ENCODE assay signal across 10 mouse cellular contexts in genomic region chr11:100870256-100870967, GRCm38 (mm10). TPM values are rescaled to one million over a fixed set of nuclear protein-coding genes. Genes with fewer than 3 reads are reported as not detected.
DNase-seq lines count a peak whose midpoint lies in the region; ATAC-seq and TF ChIP-seq lines count a peak whose summit lies in the region.
"Had no signal": no experiment of that assay in that cellular context is flagged by ENCODE, and none has a peak within 500 bp of the region (broad histone marks: within the 10 kb centered on the region; RNA-seq: fewer than 3 reads in every experiment).

No protein-coding gene starts in this region.

- no peak overlapping the region for H3K27ac ChIP-seq in forebrain, embryonic 14.5 days (ENCODE audit: low read depth, low read length)
- H3K27ac ChIP-seq in forebrain, embryonic 10.5 days = no peak overlapping the region
- H3K27ac ChIP-seq in liver, postnatal 0 days (ENCODE audit: low read depth) = no peak overlapping the region
- H3K27ac ChIP-seq in liver, embryonic 12.5 days = no peak overlapping the region

- TF ChIP-seq EP300 in liver, postnatal 0 days (IDR thresholded peaks at IDR 0.05; ENCODE audit: low read depth) = no peak

- TF ChIP-seq CTCF in liver, postnatal 0 days (IDR thresholded peaks at IDR 0.05; ENCODE audit: low read depth) = no peak
- TF ChIP-seq CTCF in brain, embryonic 14.5 days (IDR thresholded peaks at IDR 0.05; ENCODE audit: borderline replicate concordance, extremely low read depth, insufficient read depth, insufficient read length) = no peak

- no peak for TF ChIP-seq POLR2A in brain, embryonic 14.5 days (IDR thresholded peaks at IDR 0.05; ENCODE audit: borderline replicate concordance, extremely low read depth, insufficient read depth, insufficient read length, poor library complexity, severe bottlenecking)

- DNase-seq in forebrain, embryonic 14.5 days (ENCODE audit: low spot score) = peak; percentile 78
- no peak for DNase-seq in forebrain, embryonic 10.5 days (ENCODE audit: extremely low spot score, low spot score)
- peak; percentile 57 for DNase-seq in liver, postnatal 0 days
- DNase-seq in brain, embryonic 14.5 days (ENCODE audit: low read depth) = peak; percentile 82
- DNase-seq in layer of hippocampus, adult 9-11 months = peak; percentile 78
- DNase-seq in spleen, adult 12 weeks (ENCODE audit: low spot score) = no peak
- no peak for DNase-seq in urinary bladder, postnatal 25 days (ENCODE audit: low spot score)
- DNase-seq: lung, embryonic 14.5 days; midbrain, embryonic 14.5 days had no signal

- no peaks in the 10 kb centered on the region for H3K27me3 ChIP-seq in forebrain, embryonic 14.5 days (replicated peaks; ENCODE audit: control insufficient read depth, insufficient read depth, low read length)
- no peaks in the 10 kb centered on the region for H3K27me3 ChIP-seq in forebrain, embryonic 10.5 days (ENCODE audit: poor library complexity, severe bottlenecking)
- no peaks in the 10 kb centered on the region for H3K27me3 ChIP-seq in liver, postnatal 0 days (ENCODE audit: insufficient read depth, low read length)
- H3K27me3 ChIP-seq in liver, embryonic 12.5 days (replicated peaks) = no peaks in the 10 kb centered on the region

- H3K4me3 ChIP-seq in forebrain, embryonic 14.5 days (ENCODE audit: low read depth, low read length) = no peak overlapping the region
- no peak overlapping the region for H3K4me3 ChIP-seq in forebrain, embryonic 10.5 days
- no peak overlapping the region for H3K4me3 ChIP-seq in liver, postnatal 0 days (ENCODE audit: low read depth, low read length)
- no peak overlapping the region for H3K4me3 ChIP-seq in liver, embryonic 12.5 days

- WGBS in forebrain, embryonic 14.5 days = 68% methylated on average over 10 of the region's 10 CpGs
- WGBS in forebrain, embryonic 10.5 days = 89% methylated on average over 10 of the region's 10 CpGs
- 69% methylated on average over 10 of the region's 10 CpGs for WGBS in liver, postnatal 0 days (ENCODE audit: insufficient replicate concordance)
- WGBS in liver, embryonic 12.5 days (ENCODE audit: insufficient replicate concordance) = 79% methylated on average over 10 of the region's 10 CpGs

- H3K36me3 ChIP-seq in forebrain, embryonic 14.5 days (ENCODE audit: control insufficient read depth, insufficient read depth, low read length) = no peaks in the 10 kb centered on the region
- H3K36me3 ChIP-seq in forebrain, embryonic 10.5 days (replicated peaks) = no peaks in the 10 kb centered on the region
- H3K36me3 ChIP-seq in liver, postnatal 0 days (replicated peaks; ENCODE audit: insufficient read depth, low read length) = peaks cover 7% of the 10 kb centered on the region
- H3K36me3 ChIP-seq in liver, embryonic 12.5 days = peaks cover 37% of the 10 kb centered on the region

- H3K9ac ChIP-seq in forebrain, embryonic 14.5 days (ENCODE audit: low read length) = no peak overlapping the region
- H3K9ac ChIP-seq in liver, postnatal 0 days (replicated peaks) = no peak overlapping the region
- no peak overlapping the region for H3K9ac ChIP-seq in liver, embryonic 12.5 days
- H3K9ac ChIP-seq: lung, embryonic 14.5 days had no signal

- H3K4me2 ChIP-seq in forebrain, embryonic 14.5 days (ENCODE audit: low read length) = no peak overlapping the region
- no peak overlapping the region for H3K4me2 ChIP-seq in liver, postnatal 0 days (ENCODE audit: low read depth, low read length)
- no peak overlapping the region for H3K4me2 ChIP-seq in liver, embryonic 12.5 days
- H3K4me2 ChIP-seq: lung, embryonic 14.5 days had no signal

- peak; percentile 60; the same call in 1 of the 2 replicates for ATAC-seq in forebrain, embryonic 14.5 days
- ATAC-seq in liver, postnatal 0 days = no peak
- ATAC-seq in liver, embryonic 12.5 days = no peak

- H3K9me3 ChIP-seq in forebrain, embryonic 14.5 days (replicated peaks; ENCODE audit: control insufficient read depth, low read length) = no peaks in the 10 kb centered on the region
- no peaks in the 10 kb centered on the region for H3K9me3 ChIP-seq in forebrain, embryonic 10.5 days
- H3K9me3 ChIP-seq in liver, postnatal 0 days (ENCODE audit: low read length) = no peaks in the 10 kb centered on the region
- H3K9me3 ChIP-seq in liver, embryonic 12.5 days (replicated peaks) = no peaks in the 10 kb centered on the region

- H3K4me1 ChIP-seq in forebrain, embryonic 14.5 days (ENCODE audit: control insufficient read depth, insufficient read depth, low read length) = no peaks in the 10 kb centered on the region
- H3K4me1 ChIP-seq in forebrain, embryonic 10.5 days = no peaks in the 10 kb centered on the region
- no peaks in the 10 kb centered on the region for H3K4me1 ChIP-seq in liver, postnatal 0 days (ENCODE audit: insufficient read depth)
- peaks cover 9% of the 10 kb centered on the region for H3K4me1 ChIP-seq in liver, embryonic 12.5 days

RNA-seq across cellular contexts. Expression of gene Stat5a, which starts 11.3 kb away (rescaled TPM):
- 0.69 and 0.96 TPM in 2 replicates for polyA plus RNA-seq in forebrain, embryonic 14.5 days (2014; fragmentation: Nextera tagmentation; extraction: Ambion mirVana)
- polyA plus RNA-seq in forebrain, embryonic 10.5 days (2016; fragmentation: Nextera tagmentation; extraction: Ambion mirVana) = 1.7 TPM in 2 replicates
- 4.7 and 6.0 TPM in 2 replicates for polyA plus RNA-seq in liver, postnatal 0 days (2015; fragmentation: Nextera tagmentation; extraction: Ambion mirVana)
- 16.0 and 17.7 TPM in 2 replicates for polyA plus RNA-seq in liver, embryonic 12.5 days (2016; fragmentation: Nextera tagmentation; extraction: Ambion mirVana)
- polyA plus RNA-seq in brain, embryonic 14.5 days (2012; rRNA removed) = 1.4 and 2.1 TPM in 2 replicates

RNA-seq across cellular contexts. Expression of gene Stat5b, which starts 19.9 kb away (rescaled TPM):
- 10.9 and 11.4 TPM in 2 replicates for polyA plus RNA-seq in forebrain, embryonic 14.5 days (2014; fragmentation: Nextera tagmentation; extraction: Ambion mirVana)
- 14.9 and 16.2 TPM in 2 replicates for polyA plus RNA-seq in forebrain, embryonic 10.5 days (2016; fragmentation: Nextera tagmentation; extraction: Ambion mirVana)
- polyA plus RNA-seq in liver, postnatal 0 days (2015; fragmentation: Nextera tagmentation; extraction: Ambion mirVana) = 15.4 and 16.4 TPM in 2 replicates
- polyA plus RNA-seq in liver, embryonic 12.5 days (2016; fragmentation: Nextera tagmentation; extraction: Ambion mirVana) = 31.6 and 33.7 TPM in 2 replicates
- polyA plus RNA-seq in brain, embryonic 14.5 days (2012; rRNA removed) = 16.4 and 21.5 TPM in 2 replicates

Comparison
In these comparisons a context has a peak if more than half of its experiments do, and no peak if none do; other contexts are left out.
1. DNase-seq: peak in forebrain, embryonic 14.5 days (single experiment), liver, postnatal 0 days (single experiment), brain, embryonic 14.5 days (single experiment) and layer of hippocampus, adult 9-11 months (single experiment); none in forebrain, embryonic 10.5 days (single experiment), spleen, adult 12 weeks (single experiment) and urinary bladder, postnatal 25 days (single experiment).